In genomic region chr10:3397406-3397805, GRCm38 (mm10) we compare ENCODE assay signal across 20 mouse cellular contexts. TPM values are rescaled to one million over a fixed set of nuclear protein-coding genes. Genes with fewer than 3 reads are reported as not detected.
DNase-seq lines count a peak whose midpoint lies in the region; ATAC-seq and TF ChIP-seq lines count a peak whose summit lies in the region.
"Had no signal": no experiment of that assay in that cellular context is flagged by ENCODE, and none has a peak within 500 bp of the region (broad histone marks: within the 10 kb centered on the region; RNA-seq: fewer than 3 reads in every experiment).

No protein-coding gene starts in this region.

- 72% methylated on average over 3 of the region's 3 CpGs for WGBS in heart, embryonic 16.5 days

- H3K27me3 ChIP-seq in heart, embryonic 16.5 days (ENCODE audit: control insufficient read depth, insufficient read depth, low read length), result no peaks in the 10 kb centered on the region
- H3K27me3 ChIP-seq: limb, embryonic 12.5 days; liver, embryonic 13.5 days; midbrain, embryonic 13.5 days; stomach, embryonic 15.5 days had no signal

- peak; percentile 15; the same call in 1 of the 2 replicates for TF ChIP-seq CTCF in gastrocnemius, adult 2 months (IDR thresholded peaks at IDR 0.05)
- TF ChIP-seq CTCF in left cerebral cortex, adult 2 months (IDR thresholded peaks at IDR 0.05), result no peak; the same call in 1 of the 2 replicates

- H3K9ac ChIP-seq in heart, embryonic 16.5 days (ENCODE audit: low read length), result no peak overlapping the region
- H3K9ac ChIP-seq in ES-E14 (ENCODE audit: insufficient read depth, low read depth, low read length, poor library complexity, severe bottlenecking), result no peak overlapping the region
- H3K9ac ChIP-seq: limb, embryonic 12.5 days; liver, embryonic 13.5 days; midbrain, embryonic 13.5 days; stomach, embryonic 15.5 days had no signal

- H3K4me2 ChIP-seq in heart, embryonic 16.5 days (ENCODE audit: low read depth, low read length), result no peak overlapping the region
- H3K4me2 ChIP-seq: limb, embryonic 12.5 days; liver, embryonic 13.5 days; midbrain, embryonic 13.5 days; stomach, embryonic 15.5 days had no signal

- peaks cover 63% of the 10 kb centered on the region for H3K4me1 ChIP-seq in heart, embryonic 16.5 days (ENCODE audit: control insufficient read depth, insufficient read depth, low read length)
- no peaks in the 10 kb centered on the region for H3K4me1 ChIP-seq in ES-E14 (ENCODE audit: control insufficient read depth in 2 of 2, insufficient read depth in 2 of 2, low read length in 2 of 2, poor library complexity in 1 of 2)
- H3K4me1 ChIP-seq: forebrain, embryonic 10.5 days; limb, embryonic 12.5 days; liver, embryonic 13.5 days; midbrain, embryonic 13.5 days; stomach, embryonic 15.5 days had no signal

- H3K27ac ChIP-seq in gastrocnemius, adult 2 months, result peak overlapping the region; percentile 82; the same call in 1 of the 2 replicates
- H3K27ac ChIP-seq in heart, embryonic 16.5 days (ENCODE audit: low read length), result peak overlapping the region; percentile 40; the same call in 1 of the 2 replicates
- peak overlapping the region; percentile 63; the same call in 1 of the 2 replicates for H3K27ac ChIP-seq in left cerebral cortex, adult 2 months
- no peak overlapping the region for H3K27ac ChIP-seq in ES-E14 (ENCODE audit: insufficient read depth, low read depth, low read length, poor library complexity, severe bottlenecking)
- H3K27ac ChIP-seq: forebrain, embryonic 10.5 days; limb, embryonic 12.5 days; liver, embryonic 13.5 days; midbrain, embryonic 13.5 days; stomach, embryonic 15.5 days had no signal

- intact Hi-C loops in gastrocnemius, adult 2 months (cut with DNase I), result no loop called here
- intact Hi-C loops in left cerebral cortex, adult 2 months (cut with DNase I), result no loop called here
- intact Hi-C loops in left cerebral cortex, postnatal 25 days (cut with DNase I), result no loop called here

- in situ Hi-C loops in ES-E14 (cut with MboI; ENCODE audit: low sequenced_read_pairs in 2 of 2, unreplicated experiment in 2 of 2), result no loop called here

- no peak for DNase-seq in gastrocnemius, adult 2 months
- DNase-seq in gastrocnemius, adult 18-20 months (ENCODE audit: low spot score), result no peak
- DNase-seq in heart, postnatal 4 days, result no peak
- no peak for DNase-seq in left cerebral cortex, adult 2 months (ENCODE audit: extremely low spot score in 1 of 2, low spot score in 2 of 2)
- DNase-seq in left cerebral cortex, postnatal 25 days (ENCODE audit: low spot score in 2 of 2), result no peak
- DNase-seq in ES-E14 (ENCODE audit: low read depth, low spot score), result no peak
- DNase-seq in spleen, postnatal 10 days (ENCODE audit: low spot score in 2 of 2), result no peak
- DNase-seq: cerebellum, adult 2 months; gastrocnemius, postnatal 10 days; kidney, adult 8-10 months; kidney, postnatal 36 days; liver, embryonic 13.5 days; right cerebral cortex, postnatal 25 days; thymus, adult 2 months had no signal

- no peak overlapping the region for H3K4me3 ChIP-seq in gastrocnemius, adult 2 months
- no peak overlapping the region for H3K4me3 ChIP-seq in heart, embryonic 16.5 days (ENCODE audit: low read length)
- H3K4me3 ChIP-seq in left cerebral cortex, adult 2 months, result no peak overlapping the region
- H3K4me3 ChIP-seq in ES-E14 (ENCODE audit: insufficient read depth in 1 of 2, low read depth in 1 of 2, low read length in 2 of 2, poor library complexity in 1 of 2, severe bottlenecking in 1 of 2), result no peak overlapping the region
- H3K4me3 ChIP-seq: forebrain, embryonic 10.5 days; limb, embryonic 12.5 days; liver, embryonic 13.5 days; midbrain, embryonic 13.5 days; stomach, embryonic 15.5 days had no signal

- H3K36me3 ChIP-seq in heart, embryonic 16.5 days (ENCODE audit: control insufficient read depth, insufficient read depth), result no peaks in the 10 kb centered on the region
- H3K36me3 ChIP-seq in ES-E14 (ENCODE audit: control insufficient read depth, insufficient read depth, low read length, poor library complexity, severe bottlenecking), result no peaks in the 10 kb centered on the region
- H3K36me3 ChIP-seq: forebrain, embryonic 10.5 days; limb, embryonic 12.5 days; liver, embryonic 13.5 days; midbrain, embryonic 13.5 days; stomach, embryonic 15.5 days had no signal

- H3K9me3 ChIP-seq in heart, embryonic 16.5 days (replicated peaks; ENCODE audit: control insufficient read depth, low read length), result no peaks in the 10 kb centered on the region
- H3K9me3 ChIP-seq in ES-E14 (ENCODE audit: control insufficient read depth, insufficient read depth, low read depth, low read length), result no peaks in the 10 kb centered on the region
- H3K9me3 ChIP-seq: forebrain, embryonic 10.5 days; limb, embryonic 12.5 days; liver, embryonic 13.5 days; midbrain, embryonic 13.5 days; stomach, embryonic 15.5 days had no signal

- no peak for ATAC-seq in heart, embryonic 16.5 days (replicated peaks; ENCODE audit: extremely low read depth, insufficient read depth, low FRiP score)
- ATAC-seq: midbrain, embryonic 13.5 days had no signal

TF ChIP-seq in ES-E14, 5 proteins besides CTCF, POLR2A, EP300 and RAD21:
- TF ChIP-seq HCFC1 (IDR thresholded peaks at IDR 0.05; ENCODE audit: borderline replicate concordance, insufficient read depth, low read length), result no peak
- TF ChIP-seq CHD2 (IDR thresholded peaks at IDR 0.05; ENCODE audit: low read depth, low read length), result no peak
- no peak for TF ChIP-seq ZC3H11A (IDR thresholded peaks at IDR 0.05; ENCODE audit: borderline replicate concordance, low read depth, low read length)
- no peak for TF ChIP-seq ZNF384 (IDR thresholded peaks at IDR 0.05; ENCODE audit: low read depth, low read length)
- 0 out of 2 replicates have a peak, but pooled peaks have one; percentile 14 for TF ChIP-seq MAFK (IDR thresholded peaks at IDR 0.05; ENCODE audit: insufficient read depth, low read depth, low read length)

RNA-seq across cellular contexts. Expression of gene Ppp1r14c, which starts 31.5 kb away (rescaled TPM):
- total RNA-seq in gastrocnemius, adult 2 months (2021), result 10 to 100 TPM; 78.5 to 82.6 TPM
- total RNA-seq in gastrocnemius, adult 18-20 months (2021), result 10 to 100 TPM; 70.8 to 86.7 TPM
- 287 and 302 TPM in 2 replicates for polyA plus RNA-seq in heart, embryonic 16.5 days (2015; fragmentation: Nextera tagmentation; extraction: Ambion mirVana)
- 100 to 1,000 TPM; 269 to 291 TPM for total RNA-seq in heart, postnatal 4 days (2021)
- total RNA-seq in left cerebral cortex, adult 2 months (2021), result 10 to 100 TPM; 14.6 to 15.3 TPM
- total RNA-seq in left cerebral cortex, postnatal 25 days (2021), result 10 to 100 TPM; 19.8 to 20.5 TPM
- total RNA-seq in ES-E14 (2012; rRNA removed), result 0.48 and 0.62 TPM in 2 replicates
- polyA plus RNA-seq: spleen, adult 2 months had no signal
